Mouse (Mus musculus) G1E (cell line): Measurements from ENCODE around the gene Pibf1.

Experiments used
- CTCF ChIP-seq: IDR thresholded peaks from 2 replicates; pipeline ENCODE4 v1.5.1; 2012; ENCODE audit warnings: low read depth, low read length, inconsistent platforms, mixed read lengths
- GATA1 ChIP-seq: IDR thresholded peaks from 2 replicates; pipeline ENCODE4 v1.6.1; 2012; ENCODE audit warnings: borderline replicate concordance, low read length, inconsistent platforms, mixed read lengths
- TAL1 ChIP-seq: conservative IDR thresholded peaks from 2 replicates; pipeline ENCODE4 v1.6.1; 2012; ENCODE audit warnings: low read depth, low read length, inconsistent platforms, mixed read lengths

- TF ChIP-seq CTCF (no peak), GATA1 (no peak), TAL1 (no peak)
Observed at GRCm38 (mm10) chr14:99278763-99279486, 179.7 kb downstream of the Pibf1 start.
